Mouse (Mus musculus): Measurements from ENCODE around the gene Auts2. TPM values are rescaled to one million over a fixed set of nuclear protein-coding genes. Genes with fewer than 3 reads are reported as not detected.

The Auts2 gene
- total RNA-seq, 1 experiment: 9.9 TPM

GRCm38 (mm10) chr5:132498045-132498444 lies 45.1 kb downstream of the Auts2 start:
- Histone ChIP-seq H3K4me3 (ENCODE audit: insufficient read depth in 1 of 2, low read depth in 1 of 2, low read length in 2 of 2, poor library complexity in 1 of 2, severe bottlenecking in 1 of 2) (no peak overlapping the region), H3K4me1 (ENCODE audit: control insufficient read depth in 2 of 2, insufficient read depth in 2 of 2, low read length in 2 of 2, poor library complexity in 1 of 2) (peaks cover 2 to 11% of the 10 kb centered on the region in 2 experiments; a peak in 3 of 4 replicates), H3K9ac (ENCODE audit: insufficient read depth, low read depth, low read length, poor library complexity, severe bottlenecking) (no peak overlapping the region), H3K9me3 (ENCODE audit: control insufficient read depth, insufficient read depth, low read depth, low read length) (no peaks in the 10 kb centered on the region), H3K36me3 (ENCODE audit: control insufficient read depth, insufficient read depth, low read length, poor library complexity, severe bottlenecking) (no peaks in the 10 kb centered on the region), H3K27ac (ENCODE audit: insufficient read depth, low read depth, low read length, poor library complexity, severe bottlenecking) (no peak overlapping the region)
- TF ChIP-seq ZNF384 (IDR thresholded peaks at IDR 0.05; ENCODE audit: low read depth, low read length) (no peak), ZC3H11A (IDR thresholded peaks at IDR 0.05; ENCODE audit: borderline replicate concordance, low read depth, low read length) (no peak), CHD2 (IDR thresholded peaks at IDR 0.05; ENCODE audit: low read depth, low read length) (no peak), HCFC1 (IDR thresholded peaks at IDR 0.05; ENCODE audit: borderline replicate concordance, insufficient read depth, low read length) (no peak), MAFK (IDR thresholded peaks at IDR 0.05; ENCODE audit: insufficient read depth, low read depth, low read length) (no peak)
- in situ Hi-C loops (cut with MboI; ENCODE audit: low sequenced_read_pairs in 2 of 2, unreplicated experiment in 2 of 2): no loop called here
- DNase-seq (ENCODE audit: low read depth, low spot score): no peak

DNA sequence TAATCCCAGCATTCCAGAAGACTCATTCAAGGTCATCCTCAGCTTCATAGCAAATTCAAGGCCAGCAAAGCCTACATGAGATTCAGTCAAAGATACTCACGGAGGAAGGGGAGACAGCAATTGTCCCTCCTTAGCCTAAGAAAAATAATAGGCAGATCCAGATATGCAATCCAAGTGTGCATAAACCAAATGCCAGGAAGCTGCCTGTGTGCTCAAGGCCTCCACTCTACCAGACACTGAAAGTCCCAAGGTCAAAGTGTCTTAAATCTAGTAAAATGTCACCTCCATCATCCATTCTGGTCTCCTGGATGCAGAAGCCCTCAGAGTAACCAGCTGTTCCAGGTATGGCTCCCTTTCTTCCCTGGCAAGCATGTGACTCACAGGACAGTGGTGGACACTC lies 50.4 kb downstream of the Auts2 start:
- DNase-seq (ENCODE audit: low read depth, low spot score): no peak
- no peaks in the 10 kb centered on the region for H3K36me3 ChIP-seq (ENCODE audit: control insufficient read depth, insufficient read depth, low read length, poor library complexity, severe bottlenecking)
- no peak overlapping the region for H3K4me3 ChIP-seq (ENCODE audit: insufficient read depth in 1 of 2, low read depth in 1 of 2, low read length in 2 of 2, poor library complexity in 1 of 2, severe bottlenecking in 1 of 2)
- H3K9ac ChIP-seq (ENCODE audit: insufficient read depth, low read depth, low read length, poor library complexity, severe bottlenecking): no peak overlapping the region
- H3K4me1 ChIP-seq (ENCODE audit: control insufficient read depth in 2 of 2, insufficient read depth in 2 of 2, low read length in 2 of 2, poor library complexity in 1 of 2): peaks cover 0 to 2% of the 10 kb centered on the region in 2 experiments; a peak in 1 of 4 replicates
- in situ Hi-C loops (cut with MboI; ENCODE audit: low sequenced_read_pairs in 2 of 2, unreplicated experiment in 2 of 2): no loop called here
- TF ChIP-seq MAFK (IDR thresholded peaks at IDR 0.05; ENCODE audit: insufficient read depth, low read depth, low read length): no peak
- TF ChIP-seq CHD2 (IDR thresholded peaks at IDR 0.05; ENCODE audit: low read depth, low read length): no peak
- TF ChIP-seq ZNF384 (IDR thresholded peaks at IDR 0.05; ENCODE audit: low read depth, low read length): no peak
- TF ChIP-seq ZC3H11A (IDR thresholded peaks at IDR 0.05; ENCODE audit: borderline replicate concordance, low read depth, low read length): no peak
- no peak for TF ChIP-seq HCFC1 (IDR thresholded peaks at IDR 0.05; ENCODE audit: borderline replicate concordance, insufficient read depth, low read length)
- H3K9me3 ChIP-seq (ENCODE audit: control insufficient read depth, insufficient read depth, low read depth, low read length): no peaks in the 10 kb centered on the region
- H3K27ac ChIP-seq (ENCODE audit: insufficient read depth, low read depth, low read length, poor library complexity, severe bottlenecking): no peak overlapping the region

DNA sequence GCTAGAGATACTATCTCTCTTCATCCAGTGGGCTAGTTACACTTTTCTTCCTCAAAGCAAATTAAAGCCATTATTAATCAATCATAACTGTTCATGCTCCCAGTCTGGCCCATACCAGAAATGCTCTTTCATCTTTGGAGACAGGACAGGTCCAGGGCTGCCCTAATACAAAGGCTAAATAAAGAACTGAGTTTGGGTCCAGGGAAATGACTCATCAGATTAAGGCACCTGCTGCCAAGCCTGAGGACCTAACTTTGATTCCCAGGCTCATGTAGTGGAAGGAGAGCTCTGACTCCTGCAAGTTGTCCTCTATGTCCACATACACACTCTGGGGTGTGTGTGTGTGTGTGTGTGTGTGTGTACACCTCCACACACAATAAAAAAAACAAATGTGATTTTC lies 51.1 kb downstream of the Auts2 start:
- Histone ChIP-seq H3K4me1 (ENCODE audit: control insufficient read depth in 2 of 2, insufficient read depth in 2 of 2, low read length in 2 of 2, poor library complexity in 1 of 2) (peaks cover 0 to 2% of the 10 kb centered on the region in 2 experiments; a peak in 1 of 4 replicates), H3K27ac (ENCODE audit: insufficient read depth, low read depth, low read length, poor library complexity, severe bottlenecking) (no peak overlapping the region), H3K9me3 (ENCODE audit: control insufficient read depth, insufficient read depth, low read depth, low read length) (no peaks in the 10 kb centered on the region), H3K9ac (ENCODE audit: insufficient read depth, low read depth, low read length, poor library complexity, severe bottlenecking) (no peak overlapping the region), H3K4me3 (ENCODE audit: insufficient read depth in 1 of 2, low read depth in 1 of 2, low read length in 2 of 2, poor library complexity in 1 of 2, severe bottlenecking in 1 of 2) (no peak overlapping the region), H3K36me3 (ENCODE audit: control insufficient read depth, insufficient read depth, low read length, poor library complexity, severe bottlenecking) (no peaks in the 10 kb centered on the region)
- no peak for TF ChIP-seq ZC3H11A (IDR thresholded peaks at IDR 0.05; ENCODE audit: borderline replicate concordance, low read depth, low read length)
- no peak for TF ChIP-seq ZNF384 (IDR thresholded peaks at IDR 0.05; ENCODE audit: low read depth, low read length)
- no peak for TF ChIP-seq CHD2 (IDR thresholded peaks at IDR 0.05; ENCODE audit: low read depth, low read length)
- TF ChIP-seq MAFK (IDR thresholded peaks at IDR 0.05; ENCODE audit: insufficient read depth, low read depth, low read length): no peak
- no peak for TF ChIP-seq HCFC1 (IDR thresholded peaks at IDR 0.05; ENCODE audit: borderline replicate concordance, insufficient read depth, low read length)
- DNase-seq (ENCODE audit: low read depth, low spot score): no peak
- in situ Hi-C loops (cut with MboI; ENCODE audit: low sequenced_read_pairs in 2 of 2, unreplicated experiment in 2 of 2): no loop called here

DNA sequence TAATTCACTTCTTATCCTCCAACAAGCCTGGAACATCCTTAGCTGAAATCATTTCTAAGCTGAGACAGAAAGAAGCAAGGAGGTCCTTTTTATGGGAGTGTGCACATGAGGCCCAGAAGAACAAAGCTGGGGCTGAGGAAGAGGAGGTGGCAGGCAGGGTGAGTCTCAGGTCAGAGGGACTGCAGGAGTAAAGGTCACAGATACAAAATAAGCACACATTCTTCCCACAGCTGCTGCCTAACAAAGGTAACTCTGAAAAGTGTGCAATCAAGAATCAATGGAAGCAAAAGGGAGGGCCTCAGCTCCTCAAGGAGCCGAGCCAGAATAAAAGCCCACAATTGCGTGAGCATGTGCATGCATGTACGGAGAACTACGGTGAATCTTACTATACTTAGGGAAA lies 51.6 kb downstream of the Auts2 start:
- Histone ChIP-seq H3K9ac (ENCODE audit: insufficient read depth, low read depth, low read length, poor library complexity, severe bottlenecking) (no peak overlapping the region), H3K27ac (ENCODE audit: insufficient read depth, low read depth, low read length, poor library complexity, severe bottlenecking) (no peak overlapping the region), H3K36me3 (ENCODE audit: control insufficient read depth, insufficient read depth, low read length, poor library complexity, severe bottlenecking) (no peaks in the 10 kb centered on the region), H3K4me3 (ENCODE audit: insufficient read depth in 1 of 2, low read depth in 1 of 2, low read length in 2 of 2, poor library complexity in 1 of 2, severe bottlenecking in 1 of 2) (no peak overlapping the region), H3K4me1 (ENCODE audit: control insufficient read depth in 2 of 2, insufficient read depth in 2 of 2, low read length in 2 of 2, poor library complexity in 1 of 2) (peaks cover 0 to 2% of the 10 kb centered on the region in 2 experiments; a peak in 1 of 4 replicates), H3K9me3 (ENCODE audit: control insufficient read depth, insufficient read depth, low read depth, low read length) (no peaks in the 10 kb centered on the region)
- in situ Hi-C loops (cut with MboI; ENCODE audit: low sequenced_read_pairs in 2 of 2, unreplicated experiment in 2 of 2): no loop called here
- TF ChIP-seq CHD2 (IDR thresholded peaks at IDR 0.05; ENCODE audit: low read depth, low read length): no peak
- no peak for TF ChIP-seq ZNF384 (IDR thresholded peaks at IDR 0.05; ENCODE audit: low read depth, low read length)
- no peak for TF ChIP-seq HCFC1 (IDR thresholded peaks at IDR 0.05; ENCODE audit: borderline replicate concordance, insufficient read depth, low read length)
- TF ChIP-seq MAFK (IDR thresholded peaks at IDR 0.05; ENCODE audit: insufficient read depth, low read depth, low read length): no peak
- TF ChIP-seq ZC3H11A (IDR thresholded peaks at IDR 0.05; ENCODE audit: borderline replicate concordance, low read depth, low read length): no peak
- DNase-seq (ENCODE audit: low read depth, low spot score): no peak

DNA sequence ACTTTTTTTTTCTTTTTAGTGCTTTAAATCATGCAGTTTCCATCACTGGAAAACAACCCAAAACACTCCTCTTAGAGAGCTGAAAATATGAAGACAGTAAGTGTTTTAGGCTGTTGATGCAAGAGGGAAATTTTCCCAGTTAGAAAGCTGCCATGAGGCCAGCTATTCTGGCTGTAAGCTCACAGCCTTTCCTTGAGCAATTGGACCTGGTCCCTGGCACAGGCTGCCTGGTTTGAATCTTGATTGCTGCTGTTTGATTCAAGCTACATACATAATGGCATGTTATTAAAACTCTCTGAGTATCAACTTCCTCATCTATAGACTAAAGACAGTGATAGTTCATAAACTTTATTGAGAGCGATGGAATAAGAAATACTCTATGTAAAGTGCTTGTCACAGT lies 52.8 kb downstream of the Auts2 start:
- DNase-seq (ENCODE audit: low read depth, low spot score): no peak
- in situ Hi-C loops (cut with MboI; ENCODE audit: low sequenced_read_pairs in 2 of 2, unreplicated experiment in 2 of 2): no loop called here
- peaks cover 0 to 2% of the 10 kb centered on the region in 2 experiments; a peak in 1 of 4 replicates for H3K4me1 ChIP-seq (ENCODE audit: control insufficient read depth in 2 of 2, insufficient read depth in 2 of 2, low read length in 2 of 2, poor library complexity in 1 of 2)

More for the DNA sequence above, 52.8 kb downstream of the Auts2 start:
- no peak for TF ChIP-seq CHD2 (IDR thresholded peaks at IDR 0.05; ENCODE audit: low read depth, low read length)
- Histone ChIP-seq H3K4me3 (ENCODE audit: insufficient read depth in 1 of 2, low read depth in 1 of 2, low read length in 2 of 2, poor library complexity in 1 of 2, severe bottlenecking in 1 of 2) (no peak overlapping the region), H3K27ac (ENCODE audit: insufficient read depth, low read depth, low read length, poor library complexity, severe bottlenecking) (no peak overlapping the region), H3K36me3 (ENCODE audit: control insufficient read depth, insufficient read depth, low read length, poor library complexity, severe bottlenecking) (no peaks in the 10 kb centered on the region), H3K9me3 (ENCODE audit: control insufficient read depth, insufficient read depth, low read depth, low read length) (no peaks in the 10 kb centered on the region), H3K9ac (ENCODE audit: insufficient read depth, low read depth, low read length, poor library complexity, severe bottlenecking) (no peak overlapping the region)
